Mouse (Mus musculus) hindbrain, embryonic 15.5 days (tissue): Measurements from ENCODE around the gene Cd4. TPM values are rescaled to one million over a fixed set of nuclear protein-coding genes. Genes with fewer than 3 reads are reported as not detected.

Experiments used
- ATAC-seq: fragments of 200-750 bp; cut with Nextera tagmentation; 2 replicates; pipeline ENCODE4 v1.8.0; 2017; ENCODE audit warnings: low read depth, moderate number of reproducible peaks, moderate TSS enrichment; ENCODE audit not compliant: low FRiP score
- H3K27ac ChIP-seq: fragments of 300-500 bp; sonication (generic); replicated peaks from 2 replicates; pipeline ENCODE4 v1.5.1; 2015; ENCODE audit warnings: mild to moderate bottlenecking, inconsistent platforms
- H3K27me3 ChIP-seq: fragments of 300-500 bp; sonication (generic); 2 replicates; pipeline ENCODE4 v1.6.1; 2015; ENCODE audit warnings: control low read depth, inconsistent platforms
- H3K36me3 ChIP-seq: fragments of 300-500 bp; sonication (generic); 2 replicates; pipeline ENCODE4 v1.6.1; 2015; ENCODE audit warnings: control low read depth, inconsistent platforms
- H3K4me1 ChIP-seq: fragments of 300-500 bp; sonication (generic); replicated peaks from 2 replicates; pipeline ENCODE4 v1.6.1; 2015; ENCODE audit warnings: control low read depth, inconsistent platforms
- H3K4me2 ChIP-seq: fragments of 300-500 bp; sonication (generic); 2 replicates; pipeline ENCODE4 v1.6.1; 2015; ENCODE audit warnings: moderate library complexity, mild to moderate bottlenecking, inconsistent platforms
- H3K4me3 ChIP-seq: fragments of 300-500 bp; sonication (generic); 2 replicates; pipeline ENCODE4 v1.5.1; 2015; ENCODE audit warnings: mild to moderate bottlenecking, inconsistent platforms
- H3K9ac ChIP-seq: fragments of 300-500 bp; sonication (generic); 2 replicates; pipeline ENCODE4 v1.6.1; 2015; ENCODE audit warnings: inconsistent platforms
- H3K9me3 ChIP-seq: fragments of 300-500 bp; sonication (generic); 2 replicates; pipeline ENCODE4 v1.6.1; 2016; ENCODE audit warnings: control low read depth, inconsistent platforms
- WGBS: fragments of 180-500 bp; shearing (Covaris S2); methylation state at CpG from one replicate; pipeline ENCODE4 v1.1.7; 2015; 5-methylcytosine and 5-hydroxymethylcytosine counted together
- polyA plus RNA-seq: library from polyadenylated mRNA; unstranded; fragments of >200 nt; fragmentation: Nextera tagmentation; extraction: Ambion mirVana; gene quantifications from 2 replicates; pipeline ENCODE4 v1.2.1, GENCODE M21; 2015

Gene Cd4
- polyA plus RNA-seq, 1 experiment from 2014 or later, result 0.32 TPM

DNA sequence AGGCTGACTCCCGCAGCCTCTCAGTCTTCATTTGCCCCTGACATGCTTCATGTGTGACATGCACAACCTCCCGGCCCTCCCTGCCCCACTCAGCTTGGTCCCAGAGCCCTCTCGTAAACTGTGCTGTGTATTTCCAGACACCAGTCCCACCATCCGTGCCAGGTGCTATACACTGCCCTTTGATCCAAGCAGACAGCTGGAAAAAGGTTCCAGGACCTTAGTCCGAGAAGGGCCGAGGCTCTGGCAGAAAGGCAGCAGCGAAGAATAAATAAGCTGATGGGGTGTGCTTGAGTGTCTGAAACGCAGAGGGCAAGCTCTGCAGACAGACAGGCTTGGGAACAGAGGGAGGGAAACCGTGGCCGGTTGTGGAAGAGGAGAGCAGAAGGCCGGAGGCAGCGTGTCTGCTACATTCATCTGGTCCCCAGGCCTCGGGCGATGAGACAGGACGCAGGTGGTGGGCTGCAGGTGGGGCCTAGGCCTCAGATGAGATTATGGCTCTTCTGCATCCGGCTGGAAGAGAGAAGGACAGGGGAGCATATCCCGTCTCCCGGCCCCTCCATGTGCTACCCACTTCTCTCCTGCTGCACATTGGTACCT is 22.2 kb downstream of the Cd4 start:
- H3K4me3 ChIP-seq, result no peak overlapping the region
- peak overlapping the region; percentile 32 for H3K9ac ChIP-seq
- H3K36me3 ChIP-seq, result no peaks in the 10 kb centered on the region
- H3K27me3 ChIP-seq, result no peaks in the 10 kb centered on the region
- peak overlapping the region; percentile 98 for H3K27ac ChIP-seq
- peaks cover 47% of the 10 kb centered on the region for H3K4me1 ChIP-seq
- no peak for ATAC-seq
- 47% methylated on average over 18 of the region's 18 CpGs for WGBS
- H3K4me2 ChIP-seq, result peak overlapping the region; percentile 3; the same call in 1 of the 2 replicates
- no peaks in the 10 kb centered on the region for H3K9me3 ChIP-seq

DNA sequence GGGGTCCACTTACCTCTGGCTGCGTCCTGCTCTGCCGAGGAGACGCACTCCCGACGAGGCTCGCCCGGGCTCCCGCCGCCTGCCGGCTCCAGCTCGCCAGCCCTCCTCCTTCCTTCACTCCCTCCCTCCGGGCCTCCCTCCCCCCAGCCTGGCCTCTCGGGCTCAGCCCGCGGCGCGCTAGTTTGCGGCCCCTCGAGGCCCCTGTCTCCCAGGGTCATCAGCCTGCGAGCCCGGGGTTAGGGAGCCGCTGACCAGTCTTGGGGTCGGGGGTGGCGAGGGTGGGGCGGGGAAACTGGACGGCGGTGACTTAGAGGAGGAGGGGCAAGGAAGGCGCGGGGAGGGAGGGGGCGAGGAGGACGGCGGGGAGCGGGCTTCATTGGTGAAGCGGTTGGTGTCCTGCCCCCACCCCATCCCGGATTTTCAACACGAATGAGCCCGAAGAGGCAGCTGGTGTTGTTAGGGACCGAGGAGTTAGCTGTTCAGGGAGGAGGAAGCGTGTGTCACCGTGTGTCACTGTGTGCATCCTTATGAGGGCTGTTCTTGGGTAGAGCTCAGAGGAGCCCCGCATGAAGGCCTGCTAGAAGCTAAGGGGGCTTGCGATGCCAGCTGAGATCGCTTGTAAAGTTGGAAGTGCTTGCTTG is 24.2 kb downstream of the Cd4 start, which contains the start of gene Gpr162:
Gene Gpr162, minus strand, starts transcription at position 326 of the 641 bp plus-strand sequence.
- H3K4me3 ChIP-seq, result peak within 1 kb of the TSS; percentile 83
- WGBS, result under 1% methylated on average over 37 of the region's 43 CpGs
- peak within 1 kb of the TSS; percentile 80 for H3K4me2 ChIP-seq
- peaks cover 66% of the 10 kb centered on the region for H3K4me1 ChIP-seq
- H3K27ac ChIP-seq, result peak within 1 kb of the TSS; percentile 98
- H3K9me3 ChIP-seq, result no peaks in the 10 kb centered on the region
- H3K36me3 ChIP-seq, result no peaks in the 10 kb centered on the region
- H3K9ac ChIP-seq, result peak within 1 kb of the TSS; percentile 84
- peak; percentile 65 for ATAC-seq
- H3K27me3 ChIP-seq, result no peaks in the 10 kb centered on the region

DNA sequence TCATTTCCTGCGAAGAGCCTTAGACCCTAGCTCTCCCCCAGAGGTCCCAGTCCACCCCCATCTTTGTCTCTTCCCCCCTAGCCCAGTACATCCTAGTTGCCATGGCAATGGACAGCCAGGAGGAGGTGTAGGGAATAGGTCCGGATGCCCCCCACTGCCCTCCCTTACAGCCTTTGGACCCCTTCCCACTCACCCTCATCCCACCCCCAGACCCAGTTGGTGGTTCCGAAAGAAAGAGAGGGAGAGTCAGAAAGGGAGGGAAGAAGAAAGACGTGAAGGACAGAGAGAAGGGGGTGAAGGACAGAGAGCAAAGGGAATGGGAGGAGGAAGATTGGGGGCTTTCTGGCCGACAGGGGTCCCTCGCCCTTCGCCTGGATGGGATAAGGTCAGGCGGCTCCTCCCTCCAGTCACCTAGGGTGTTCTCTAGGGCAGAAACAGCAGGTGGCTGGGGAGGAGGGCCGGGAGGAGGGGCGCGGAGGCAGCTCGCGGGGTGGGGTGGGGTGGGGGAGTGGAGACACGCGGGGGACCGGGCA is 24.8 kb downstream of the Cd4 start:
- Histone ChIP-seq H3K9me3 (no peaks in the 10 kb centered on the region), H3K27ac (peak overlapping the region; percentile 98), H3K4me3 (peak overlapping the region; percentile 83), H3K4me1 (peaks cover 72% of the 10 kb centered on the region), H3K9ac (peak overlapping the region; percentile 84), H3K36me3 (no peaks in the 10 kb centered on the region), H3K4me2 (peak overlapping the region; percentile 80), H3K27me3 (no peaks in the 10 kb centered on the region)
- 0% methylated on average over 14 of the region's 16 CpGs for WGBS
- ATAC-seq, result peak; percentile 23; the same call in 1 of the 2 replicates

DNA sequence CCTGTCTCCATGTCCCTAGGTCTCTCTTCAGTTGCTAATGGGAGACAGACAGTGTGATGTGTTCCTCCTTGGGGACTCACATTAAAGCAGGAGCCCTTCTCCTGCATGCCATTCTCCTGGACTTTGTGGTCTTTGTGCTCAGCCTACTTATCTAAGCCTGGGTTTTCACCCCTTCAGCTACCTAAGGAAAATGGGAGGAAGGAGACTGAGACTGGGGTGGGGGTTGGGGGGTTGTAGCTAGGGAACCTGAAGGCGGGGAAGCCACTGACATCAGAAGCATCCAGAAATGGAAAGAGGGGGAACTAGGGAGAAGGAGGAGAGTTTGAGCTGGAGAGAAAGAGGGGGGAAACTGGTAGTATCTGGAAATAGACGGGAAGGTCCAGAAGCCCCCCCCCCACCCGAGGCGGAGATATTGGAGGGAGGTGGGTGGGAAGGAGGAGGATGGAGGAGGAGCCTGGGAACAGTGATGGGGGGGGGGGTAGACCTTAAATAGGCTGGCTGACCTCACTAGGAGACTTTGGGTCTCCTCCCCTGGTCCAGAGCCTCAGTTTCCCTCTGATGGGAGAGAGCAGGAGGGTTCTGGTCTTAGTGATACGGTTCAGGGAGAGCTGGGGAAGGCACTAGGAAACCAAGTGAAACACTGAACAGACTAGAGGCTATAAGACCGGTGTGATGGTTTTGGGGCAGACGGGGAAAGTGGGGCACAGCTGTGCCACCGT is 25.5 kb downstream of the Cd4 start:
- peak overlapping the region; percentile 80 for H3K4me2 ChIP-seq
- 9% methylated on average over 8 of the region's 8 CpGs for WGBS
- peak overlapping the region; percentile 84 for H3K9ac ChIP-seq
- H3K4me3 ChIP-seq, result peak overlapping the region; percentile 83
- peak overlapping the region; percentile 98 for H3K27ac ChIP-seq
- no peaks in the 10 kb centered on the region for H3K9me3 ChIP-seq
- H3K36me3 ChIP-seq, result no peaks in the 10 kb centered on the region
- peaks cover 79% of the 10 kb centered on the region for H3K4me1 ChIP-seq
- H3K27me3 ChIP-seq, result no peaks in the 10 kb centered on the region
- ATAC-seq, result peak; percentile 1; the same call in 1 of the 2 replicates

DNA sequence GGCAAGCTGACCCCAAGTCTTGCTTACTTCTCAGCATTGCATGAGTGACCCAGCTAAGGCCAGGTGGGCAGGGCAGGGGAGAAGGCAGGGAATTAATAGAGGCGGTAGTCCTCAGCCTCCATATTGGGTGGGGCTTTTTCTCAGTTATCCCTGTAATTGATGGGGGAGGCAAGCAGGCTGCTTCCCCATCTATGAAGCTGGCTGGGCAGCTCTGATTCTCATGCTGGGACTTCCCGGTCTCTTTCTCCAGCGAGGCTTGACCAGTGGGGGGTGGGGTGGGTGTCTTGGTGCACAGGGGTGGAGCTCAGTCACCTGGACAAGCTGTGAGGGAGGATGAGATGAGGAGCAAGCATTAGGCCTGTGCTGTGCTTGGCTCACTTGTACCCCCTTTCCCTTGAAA is 26.2 kb downstream of the Cd4 start:
- H3K9me3 ChIP-seq, result no peaks in the 10 kb centered on the region
- H3K4me1 ChIP-seq, result peaks cover 79% of the 10 kb centered on the region
- no peaks in the 10 kb centered on the region for H3K27me3 ChIP-seq
- peak overlapping the region; percentile 98 for H3K27ac ChIP-seq
- H3K9ac ChIP-seq, result peak overlapping the region; percentile 84
- H3K36me3 ChIP-seq, result no peaks in the 10 kb centered on the region
- WGBS, result 40% methylated on average over 3 of the region's 3 CpGs
- H3K4me3 ChIP-seq, result peak overlapping the region; percentile 83
- peak overlapping the region; percentile 80 for H3K4me2 ChIP-seq
- ATAC-seq, result no peak

DNA sequence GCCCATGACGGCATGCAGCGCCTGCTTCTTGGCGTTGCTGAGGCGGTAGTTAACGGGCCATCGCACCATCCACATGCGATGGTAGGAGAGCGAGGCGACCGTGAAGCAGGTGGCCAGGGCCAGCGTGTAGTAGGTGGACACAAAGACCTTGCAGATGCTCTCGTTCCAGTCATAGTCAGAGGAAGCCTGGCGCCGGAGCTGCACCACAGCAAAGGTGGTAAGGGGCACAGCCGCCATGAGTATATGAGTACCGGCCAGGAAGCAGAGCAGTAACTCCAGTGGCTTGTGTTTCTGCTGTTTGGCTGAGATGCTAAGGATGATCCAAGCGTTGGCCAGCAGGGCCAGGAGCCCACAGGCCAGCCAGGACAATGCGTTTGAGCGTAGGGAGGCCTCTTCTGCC is 26.8 kb downstream of the Cd4 start:
- peaks cover 82% of the 10 kb centered on the region for H3K4me1 ChIP-seq
- no peaks in the 10 kb centered on the region for H3K36me3 ChIP-seq
- H3K27me3 ChIP-seq, result no peaks in the 10 kb centered on the region
- H3K9ac ChIP-seq, result 0 out of 2 replicates have a peak overlapping the region, but pooled peaks have one; percentile 84
- peak overlapping the region; percentile 74; the same call in 1 of the 2 replicates for H3K27ac ChIP-seq
- H3K4me2 ChIP-seq, result peak overlapping the region; percentile 80
- no peaks in the 10 kb centered on the region for H3K9me3 ChIP-seq
- 76% methylated on average over 19 of the region's 19 CpGs for WGBS
- peak overlapping the region; percentile 83 for H3K4me3 ChIP-seq
- no peak for ATAC-seq

DNA sequence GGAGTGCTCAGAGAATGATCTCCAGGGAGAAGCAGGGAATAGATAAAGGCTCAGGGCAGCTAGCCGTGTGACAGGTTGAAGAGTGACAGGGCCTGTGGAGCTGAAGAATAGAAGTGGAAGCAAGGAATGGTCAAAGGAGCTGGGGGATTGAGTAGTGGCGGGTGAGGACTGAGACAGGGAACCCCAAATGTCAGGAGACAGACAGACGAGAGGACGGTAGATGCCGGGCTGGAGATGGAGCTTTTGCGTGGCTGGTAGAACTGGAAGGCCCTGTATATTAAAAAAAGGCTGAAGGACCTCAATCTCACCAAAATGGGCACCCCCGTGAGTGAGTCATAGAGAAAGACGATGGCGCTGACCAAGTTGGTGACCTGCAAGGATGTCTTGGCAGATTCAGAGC is 27.5 kb downstream of the Cd4 start:
- Histone ChIP-seq H3K27ac (peak overlapping the region; percentile 74; the same call in 1 of the 2 replicates), H3K36me3 (no peaks in the 10 kb centered on the region), H3K4me3 (no peak overlapping the region), H3K9ac (peak overlapping the region; percentile 45; the same call in 1 of the 2 replicates), H3K9me3 (no peaks in the 10 kb centered on the region), H3K4me1 (peaks cover 82% of the 10 kb centered on the region), H3K4me2 (peak overlapping the region; percentile 80), H3K27me3 (no peaks in the 10 kb centered on the region)
- WGBS, result 71% methylated on average over 9 of the region's 9 CpGs
- ATAC-seq, result no peak

DNA sequence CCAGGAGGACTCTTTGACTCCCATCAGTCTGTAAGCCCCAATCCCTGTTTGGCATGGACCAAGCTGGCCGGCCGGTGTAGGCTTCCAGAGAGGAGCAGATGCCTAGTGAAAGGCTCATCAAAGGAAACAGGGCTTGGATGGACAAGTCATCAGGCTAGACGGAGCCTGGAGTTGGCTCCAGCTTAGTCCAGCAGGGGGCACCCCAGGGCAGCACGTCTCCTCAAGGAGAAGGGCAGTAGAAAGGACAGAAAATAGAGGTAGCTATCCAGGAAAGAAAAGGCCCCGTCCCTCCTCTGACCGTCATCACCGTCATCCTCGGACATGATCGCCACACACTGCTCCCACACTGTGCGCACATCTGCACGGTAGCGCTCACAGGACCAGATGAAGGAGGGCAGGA is 28.3 kb downstream of the Cd4 start:
- Histone ChIP-seq H3K4me3 (peak overlapping the region; percentile 5; the same call in 1 of the 2 replicates), H3K27ac (peak overlapping the region; percentile 74), H3K36me3 (no peaks in the 10 kb centered on the region), H3K9me3 (no peaks in the 10 kb centered on the region), H3K27me3 (no peaks in the 10 kb centered on the region), H3K4me1 (peaks cover 82% of the 10 kb centered on the region), H3K4me2 (peak overlapping the region; percentile 80), H3K9ac (peak overlapping the region; percentile 45)
- no peak for ATAC-seq
- 6% methylated on average over 12 of the region's 12 CpGs for WGBS

DNA sequence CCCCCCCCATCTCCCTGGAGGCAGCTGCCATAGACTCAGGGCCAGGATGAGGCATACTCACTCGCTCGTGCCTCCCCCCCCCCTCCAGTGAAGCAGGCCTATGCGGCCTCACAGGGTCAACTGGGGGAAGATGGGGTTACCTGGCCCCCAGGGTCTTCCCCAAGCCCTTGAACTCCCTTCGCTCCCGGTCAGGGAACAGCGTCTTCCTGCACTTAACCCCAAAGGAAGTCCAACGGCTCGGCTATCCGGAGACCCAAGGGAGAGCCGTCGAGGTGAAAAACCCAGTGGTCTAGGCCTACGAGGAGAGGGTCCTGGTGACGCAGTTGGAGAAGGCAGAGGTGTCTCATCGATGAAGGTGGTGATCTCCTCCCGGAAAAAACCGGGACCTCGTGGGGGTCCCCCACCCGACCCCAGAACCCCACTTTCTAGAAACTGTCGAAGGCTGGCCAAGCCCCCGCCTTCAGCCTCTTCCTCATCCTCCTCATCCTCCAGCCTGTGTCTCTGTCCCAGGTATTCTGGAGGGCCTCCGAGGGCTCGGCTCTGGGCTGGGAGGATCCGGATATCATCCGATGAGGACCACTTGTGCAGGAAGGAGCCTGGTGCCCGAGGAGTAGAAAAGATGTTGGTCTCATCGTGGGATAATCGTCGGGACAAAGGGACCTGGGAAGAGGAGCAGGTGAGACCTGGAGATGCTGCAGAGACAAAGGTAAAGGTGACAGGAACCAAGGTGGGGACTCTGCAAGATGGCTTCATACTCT is 29.3 kb downstream of the Cd4 start:
- H3K27me3 ChIP-seq, result no peaks in the 10 kb centered on the region
- H3K4me2 ChIP-seq, result peak overlapping the region; percentile 89
- H3K9ac ChIP-seq, result no peak overlapping the region; the same call in 1 of the 2 replicates
- H3K4me3 ChIP-seq, result no peak overlapping the region
- H3K9me3 ChIP-seq, result no peaks in the 10 kb centered on the region
- no peak for ATAC-seq
- 75% methylated on average over 28 of the region's 28 CpGs for whole genome bisulfite sequencing
- H3K36me3 ChIP-seq, result no peaks in the 10 kb centered on the region; the same call in 1 of the 2 replicates
- H3K27ac ChIP-seq, result peak overlapping the region; percentile 97
- peaks cover 79% of the 10 kb centered on the region for H3K4me1 ChIP-seq

DNA sequence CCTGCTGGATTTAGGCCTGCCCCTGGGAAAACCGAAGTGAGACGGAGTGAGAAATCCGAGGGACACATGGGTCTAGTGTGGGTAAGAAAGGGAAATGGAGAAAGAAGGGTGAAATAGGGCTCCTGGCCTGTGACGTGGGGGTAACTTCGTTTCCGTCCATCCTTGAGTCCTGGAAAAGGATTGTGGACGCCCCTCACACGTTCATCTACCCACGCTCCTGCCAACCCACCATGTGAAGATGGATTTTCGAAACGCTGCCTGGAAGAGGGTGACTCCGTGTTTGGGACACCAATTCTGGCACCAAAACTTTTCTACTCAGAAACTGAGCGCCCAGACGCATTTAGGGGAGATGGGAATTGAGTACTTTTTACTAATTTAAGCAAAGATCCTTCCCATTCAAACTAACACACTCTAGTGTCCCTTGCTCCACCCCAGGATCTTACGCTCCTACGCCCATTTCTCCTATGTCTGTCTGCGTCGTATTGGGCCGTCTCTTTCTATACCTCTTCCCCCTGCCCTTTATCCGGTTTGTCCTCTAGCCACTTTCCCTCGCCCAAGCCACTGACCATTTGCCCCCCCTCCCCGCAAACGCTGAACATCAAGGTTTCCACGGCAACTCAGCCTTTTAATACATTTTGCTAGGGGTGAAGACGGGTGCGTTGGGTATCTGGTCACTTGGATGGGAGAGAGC is 30.0 kb downstream of the Cd4 start:
- peak overlapping the region; percentile 97 for H3K27ac ChIP-seq
- peaks cover 76% of the 10 kb centered on the region for H3K4me1 ChIP-seq
- ATAC-seq, result no peak
- 19% methylated on average over 26 of the region's 26 CpGs for WGBS
- H3K27me3 ChIP-seq, result no peaks in the 10 kb centered on the region
- peak overlapping the region; percentile 91 for H3K9ac ChIP-seq
- peak overlapping the region; percentile 89 for H3K4me2 ChIP-seq
- peaks cover 4% of the 10 kb centered on the region for H3K36me3 ChIP-seq
- H3K9me3 ChIP-seq, result no peaks in the 10 kb centered on the region
- peak overlapping the region; percentile 65 for H3K4me3 ChIP-seq
